Mouse (Mus musculus) duodenum, adult 2 months (tissue): ENCODE results near the gene Krt6a. TPM values are rescaled to one million over a fixed set of nuclear protein-coding genes. Genes with fewer than 3 reads are reported as not detected.

Experiments used
- polyA plus RNA-seq: library from polyadenylated mRNA; depleted of rRNA; stranded (reverse); fragments of >200 nt; gene quantifications from 2 replicates; pipeline ENCODE4 v1.2.3, GENCODE M21; 2012; ENCODE audit warnings: low replicate concordance; rRNA removed

Krt6a gene
- not detected in 2 replicates for polyA plus RNA-seq

DNA sequence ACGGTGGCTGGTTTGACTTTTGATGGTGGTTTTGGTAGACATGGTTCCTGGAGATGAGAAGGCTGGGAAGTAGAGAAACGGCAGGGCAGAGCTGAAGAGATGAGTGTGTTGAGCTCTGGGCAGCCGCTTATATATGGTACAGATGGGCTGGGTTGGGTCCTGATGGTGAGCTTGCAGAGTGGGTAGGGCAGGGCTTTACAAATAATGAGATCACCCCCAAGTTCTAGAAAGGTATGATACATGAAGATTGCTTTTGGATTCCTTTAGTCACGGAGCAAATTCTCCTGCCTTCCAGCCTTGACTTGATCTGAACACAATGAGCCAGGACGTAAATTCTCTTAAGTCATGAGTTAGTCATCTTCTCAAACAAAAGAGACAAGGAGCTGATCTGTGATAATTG lies at the start of gene Krt6a:
TSS of gene Krt6a (minus strand) at position 101 of the 400 bp plus-strand sequence.

GRCm38 (mm10) chr15:101742711-101743110 lies 48.6 kb upstream of the Krt6a start, which contains the start of gene Krt71:
TSS of gene Krt71 (minus strand) at chr15:101743109.

DNA sequence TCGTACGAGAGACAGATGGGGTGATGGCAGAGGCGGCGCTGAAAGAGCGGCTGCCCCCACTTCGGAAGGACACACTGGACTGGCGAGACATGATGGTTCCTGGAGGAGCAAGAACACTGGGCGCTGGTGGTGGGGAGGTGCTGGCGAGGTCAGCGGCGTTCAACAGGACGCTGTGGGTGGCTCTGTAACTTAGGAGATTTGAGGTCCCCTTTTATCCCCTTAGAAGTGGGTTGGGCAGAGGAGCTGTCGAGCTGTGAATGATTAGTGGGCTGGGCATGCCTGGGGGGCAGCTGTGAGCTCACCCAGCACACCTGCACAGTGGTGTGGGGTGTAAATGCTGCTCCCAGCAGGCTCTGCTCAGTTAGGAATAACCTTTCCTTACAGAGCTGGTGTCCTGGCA lies 18.6 kb upstream of the Krt6a start, which contains the start of gene Krt5:
TSS of gene Krt5 (minus strand) at position 179 of the 400 bp plus-strand sequence.

GRCm38 (mm10) chr15:101680187-101680586 lies 13.9 kb downstream of the Krt6a start, which contains the start of gene Krt6b:
TSS of gene Krt6b (minus strand) at chr15:101680287.

GRCm38 (mm10) chr15:101647280-101647679 lies 46.8 kb downstream of the Krt6a start, which contains the start of gene Gm5478:
TSS of gene Gm5478 (minus strand) at chr15:101647380.

Other genes starting within 250 kb of the Krt6a start
- 0.28 TPM in 1 of 2 replicates, not detected in the other for gene Krt88, start 246.6 kb downstream of the Krt6a start, polyA plus RNA-seq
- gene Krt81, start 230.6 kb downstream of the Krt6a start, polyA plus RNA-seq = not detected in 2 replicates
- gene Krt86, start 220.8 kb downstream of the Krt6a start, polyA plus RNA-seq = not detected in 2 replicates
- gene Krt83, start 202.8 kb downstream of the Krt6a start, polyA plus RNA-seq = 0.07 TPM in 1 of 2 replicates, not detected in the other
- gene Gm49425, start 177.0 kb downstream of the Krt6a start, polyA plus RNA-seq = not detected in 2 replicates
- gene Krt84, start 161.5 kb downstream of the Krt6a start, polyA plus RNA-seq = not detected in 2 replicates
- not detected in 2 replicates for gene Krt82, start 143.6 kb downstream of the Krt6a start, polyA plus RNA-seq
- not detected in 2 replicates for gene Krt90, start 131.4 kb downstream of the Krt6a start, polyA plus RNA-seq
- not detected in 2 replicates for gene Krt75, start 120.4 kb downstream of the Krt6a start, polyA plus RNA-seq
- not detected in 2 replicates for gene Gm5414, start 66.1 kb downstream of the Krt6a start, polyA plus RNA-seq
- not detected in 2 replicates for gene Gm5478, start 46.9 kb downstream of the Krt6a start, polyA plus RNA-seq
- gene Krt6b, start 14.0 kb downstream of the Krt6a start, polyA plus RNA-seq = not detected in 2 replicates
- not detected in 2 replicates for gene Krt5, start 18.6 kb upstream of the Krt6a start, polyA plus RNA-seq
- gene Krt71, start 48.8 kb upstream of the Krt6a start, polyA plus RNA-seq = not detected in 2 replicates
- not detected in 2 replicates for gene Krt72, start 92.2 kb upstream of the Krt6a start, polyA plus RNA-seq
- not detected in 2 replicates for gene Krt73, start 108.0 kb upstream of the Krt6a start, polyA plus RNA-seq
- gene Krt2, start 123.9 kb upstream of the Krt6a start, polyA plus RNA-seq = 0.05 TPM in 1 of 2 replicates, not detected in the other
- 0.05 and 0.08 TPM in 2 replicates for gene Krt1, start 156.5 kb upstream of the Krt6a start, polyA plus RNA-seq
- not detected in 2 replicates for gene Krt77, start 175.4 kb upstream of the Krt6a start, polyA plus RNA-seq
- gene Krt76, start 198.6 kb upstream of the Krt6a start, polyA plus RNA-seq = not detected in 2 replicates
- 0.13 and 0.23 TPM in 2 replicates for gene Krt4, start 230.4 kb upstream of the Krt6a start, polyA plus RNA-seq
- gene Krt79, start 246.0 kb upstream of the Krt6a start, polyA plus RNA-seq = 0.28 and 0.77 TPM in 2 replicates